Mouse (Mus musculus) yolk sac, embryonic 10.5 days (tissue): Measurements from ENCODE around the gene Ankrd45.
"Not testable (repeated sequence)": the region's sequence is repeated elsewhere in the genome, so short reads cannot be mapped to it uniquely, and the experiment has no call there.

ENCODE experiments used
- DNase-seq: peaks from one replicate; pipeline ENCODE4 v3.0.0-alpha.2; 2017; ENCODE audit warnings: low spot score

Gene Ankrd45

GRCm38 (mm10) chr1:161185431-161185830, 42.9 kb downstream of the Ankrd45 start:
- DNase-seq = no peak

GRCm38 (mm10) chr1:161190253-161190910, 47.9 kb downstream of the Ankrd45 start:
- DNase-seq = no peak

GRCm38 (mm10) chr1:161195541-161196351, 53.3 kb downstream of the Ankrd45 start:
- DNase-seq = peak; percentile 63

GRCm38 (mm10) chr1:161196364-161196763, 53.9 kb downstream of the Ankrd45 start:
- not testable (repeated sequence) for DNase-seq

GRCm38 (mm10) chr1:161199856-161200255, 57.4 kb downstream of the Ankrd45 start:
- no peak for DNase-seq

GRCm38 (mm10) chr1:161214465-161214864, 72.0 kb downstream of the Ankrd45 start:
- no peak for DNase-seq

GRCm38 (mm10) chr1:161219816-161220215, 77.3 kb downstream of the Ankrd45 start:
- no peak for DNase-seq
